Mouse (Mus musculus) bone marrow macrophage, adult 2 months (primary cell): ENCODE measurements around the gene Tecpr2. TPM values are rescaled to one million over a fixed set of nuclear protein-coding genes. Genes with fewer than 3 reads are reported as not detected.
"Not testable (repeated sequence)": the region's sequence is repeated elsewhere in the genome, so short reads cannot be mapped to it uniquely, and the experiment has no call there.

Experiments
- H3K27ac ChIP-seq: 2 replicates; pipeline ENCODE4 v1.5.1; 2012; ENCODE audit warnings: low read depth, low read length; ENCODE audit not compliant: insufficient read depth
- H3K4me1 ChIP-seq: 2 replicates; pipeline ENCODE4 v1.6.1; 2012; ENCODE audit warnings: low read length; ENCODE audit not compliant: control insufficient read depth, insufficient read depth
- H3K4me3 ChIP-seq: 2 replicates; pipeline ENCODE4 v1.5.1; 2012; ENCODE audit warnings: mild to moderate bottlenecking, low read length, moderate library complexity; ENCODE audit not compliant: insufficient read depth
- CTCF ChIP-seq: IDR thresholded peaks from 2 replicates; pipeline ENCODE4 v1.5.1; 2012; ENCODE audit warnings: low read depth, mild to moderate bottlenecking, low read length, moderate library complexity
- POLR2A ChIP-seq: IDR thresholded peaks from 2 replicates; pipeline ENCODE4 v1.6.1; 2012; ENCODE audit warnings: mild to moderate bottlenecking, low read depth, low read length, borderline replicate concordance
- polyA plus RNA-seq: library from polyadenylated mRNA; stranded (reverse); fragments of >200 nt; gene quantifications from 2 replicates; pipeline ENCODE4 v1.2.4, GENCODE M21; 2012; ENCODE audit not compliant: missing spikeins, insufficient read depth, insufficient read length

The Tecpr2 gene
- polyA plus RNA-seq, 1 experiment = 6.8 TPM

DNA sequence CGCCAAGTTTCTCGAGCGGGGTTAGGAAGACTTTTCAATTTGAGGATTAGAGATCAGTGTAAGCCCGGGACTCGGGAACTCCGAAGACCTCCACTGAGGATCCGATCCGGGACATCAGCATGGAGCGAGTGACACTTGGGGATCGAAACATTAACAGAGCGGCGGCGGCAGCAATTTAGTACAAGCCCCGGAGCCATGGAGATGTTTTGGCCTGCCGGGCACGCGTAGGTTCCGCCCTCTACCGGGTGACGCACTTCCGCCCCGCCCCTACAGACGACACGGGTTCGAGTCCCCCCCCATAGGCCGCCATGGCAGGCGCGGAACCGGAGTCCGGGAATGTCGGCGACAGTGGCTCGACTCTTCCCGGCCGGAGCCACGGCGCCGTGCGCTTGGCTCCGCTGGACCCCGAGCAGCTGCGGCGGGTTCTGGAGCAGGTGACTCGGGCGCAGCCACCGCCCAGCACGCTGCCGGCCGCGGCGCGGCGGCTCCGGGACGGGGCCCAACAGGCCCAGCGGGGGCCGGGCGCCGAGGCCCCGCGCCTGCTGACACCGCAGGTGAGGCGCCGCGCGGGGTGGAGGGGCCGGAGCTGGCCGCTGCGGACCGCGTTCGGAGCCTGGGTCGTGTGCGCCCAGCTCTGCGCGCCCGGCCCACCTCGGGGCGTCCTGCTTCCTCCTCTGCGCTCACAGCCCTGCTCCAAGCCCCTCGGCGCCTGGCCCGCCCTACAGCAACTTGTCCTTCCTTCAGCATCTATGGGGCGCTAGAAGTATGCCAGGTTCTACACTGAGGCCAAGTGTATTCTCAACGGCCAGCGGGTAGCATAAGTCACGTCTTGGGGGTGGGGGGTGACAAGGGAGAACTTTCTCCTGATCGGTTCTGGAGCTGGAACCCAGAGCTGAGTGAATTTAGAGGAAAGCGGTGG is 38.8 kb upstream of the Tecpr2 start, which contains the start of gene Zfp839:
Zfp839 (plus strand) TSS at position 244 of the 919 bp plus-strand sequence.
- TF ChIP-seq CTCF (no peak), POLR2A (no peak)
- H3K4me1 ChIP-seq = peaks cover 31% of the 10 kb centered on the region
- peak within 1 kb of the TSS; percentile 68 for H3K4me3 ChIP-seq
- H3K27ac ChIP-seq = peak within 1 kb of the TSS; percentile 55

DNA sequence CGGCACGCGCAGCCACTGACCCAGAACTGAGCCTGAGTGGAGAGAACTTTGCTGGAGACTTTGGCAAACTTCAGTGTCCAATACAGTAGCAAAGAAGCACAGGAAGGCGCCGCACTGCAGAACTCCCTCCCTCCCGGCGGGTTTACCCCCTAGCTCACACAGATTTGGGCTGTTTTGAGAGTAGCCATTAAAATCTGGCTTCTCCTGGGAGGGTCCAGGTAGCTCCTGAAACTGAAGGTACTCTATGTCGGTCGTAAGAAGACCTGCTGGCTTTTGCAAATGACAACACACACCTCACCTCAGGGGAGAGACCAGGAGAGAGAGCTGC is 38.2 kb upstream of the Tecpr2 start:
- H3K4me3 ChIP-seq = peak overlapping the region; percentile 68
- no peak for TF ChIP-seq CTCF
- TF ChIP-seq POLR2A = no peak
- peak overlapping the region; percentile 55 for H3K27ac ChIP-seq
- H3K4me1 ChIP-seq = peaks cover 33% of the 10 kb centered on the region

GRCm38 (mm10) chr12:110851414-110851813 is 37.6 kb upstream of the Tecpr2 start:
- no peak for TF ChIP-seq CTCF
- TF ChIP-seq POLR2A = no peak
- H3K4me1 ChIP-seq = peaks cover 29% of the 10 kb centered on the region
- H3K4me3 ChIP-seq = peak overlapping the region; percentile 68
- no peak overlapping the region for H3K27ac ChIP-seq

GRCm38 (mm10) chr12:110851923-110852322 is 37.1 kb upstream of the Tecpr2 start:
- peak overlapping the region; percentile 68; the same call in 1 of the 2 replicates for H3K4me3 ChIP-seq
- H3K4me1 ChIP-seq = peaks cover 29% of the 10 kb centered on the region
- TF ChIP-seq POLR2A = no peak
- no peak for TF ChIP-seq CTCF
- H3K27ac ChIP-seq = 0 out of 2 replicates have a peak overlapping the region, but pooled peaks have one; percentile 7

GRCm38 (mm10) chr12:110854786-110855737 is 34.0 kb upstream of the Tecpr2 start:
- Histone ChIP-seq H3K4me1 (peaks cover 32% of the 10 kb centered on the region), H3K4me3 (no peak overlapping the region), H3K27ac (peak overlapping the region; percentile 22; the same call in 1 of the 2 replicates)
- TF ChIP-seq POLR2A = no peak
- no peak; the same call in 1 of the 2 replicates for TF ChIP-seq CTCF

DNA sequence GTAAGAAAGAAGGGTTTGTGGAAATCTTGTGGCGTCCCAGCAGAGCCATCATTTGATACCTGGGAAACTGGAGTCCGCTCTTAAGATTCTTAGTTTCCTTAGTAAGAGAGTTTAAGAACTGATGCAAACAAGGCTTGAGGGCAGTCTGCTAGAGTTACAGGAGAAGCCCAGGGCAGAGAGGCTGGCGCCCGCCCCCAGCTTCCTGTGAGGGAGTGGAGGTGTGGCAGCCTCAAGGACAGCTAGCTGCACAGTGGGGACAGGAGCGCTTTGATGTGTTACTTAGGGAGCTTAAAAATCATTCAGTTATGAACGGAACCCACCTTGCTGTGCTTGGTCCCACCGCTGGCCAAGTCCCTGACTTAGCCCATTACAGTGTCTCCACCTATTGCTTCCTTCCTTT is 31.9 kb upstream of the Tecpr2 start:
- Histone ChIP-seq H3K27ac (no peak overlapping the region), H3K4me1 (peaks cover 21% of the 10 kb centered on the region), H3K4me3 (no peak overlapping the region)
- no peak for TF ChIP-seq CTCF
- TF ChIP-seq POLR2A = no peak

GRCm38 (mm10) chr12:110858681-110859080 is 30.4 kb upstream of the Tecpr2 start:
- H3K4me3 ChIP-seq, H3K27ac ChIP-seq: not testable (repeated sequence)
- H3K4me1 ChIP-seq = peaks cover 14% of the 10 kb centered on the region

DNA sequence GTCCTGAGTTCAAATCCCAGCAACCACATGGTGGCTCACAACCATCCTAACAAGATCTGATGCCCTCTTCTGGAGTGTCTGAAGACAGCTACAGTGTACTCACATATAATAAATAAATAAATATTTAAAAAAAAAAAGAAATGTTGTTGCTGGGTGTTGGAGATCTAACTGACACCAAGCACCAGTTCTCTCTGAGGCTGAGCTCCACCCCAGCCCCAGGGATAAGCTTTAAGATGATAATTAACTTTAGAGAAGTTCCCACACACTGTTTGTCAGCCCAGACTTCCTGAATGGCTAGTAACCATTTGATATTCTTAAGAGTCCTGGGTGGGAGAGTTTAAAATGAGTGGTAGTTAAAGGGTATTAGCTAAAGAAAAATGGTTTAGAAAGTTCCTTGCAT is 28.8 kb upstream of the Tecpr2 start:
- no peak overlapping the region for H3K27ac ChIP-seq
- TF ChIP-seq CTCF = no peak
- TF ChIP-seq POLR2A = no peak
- peaks cover 5% of the 10 kb centered on the region for H3K4me1 ChIP-seq
- H3K4me3 ChIP-seq = no peak overlapping the region

DNA sequence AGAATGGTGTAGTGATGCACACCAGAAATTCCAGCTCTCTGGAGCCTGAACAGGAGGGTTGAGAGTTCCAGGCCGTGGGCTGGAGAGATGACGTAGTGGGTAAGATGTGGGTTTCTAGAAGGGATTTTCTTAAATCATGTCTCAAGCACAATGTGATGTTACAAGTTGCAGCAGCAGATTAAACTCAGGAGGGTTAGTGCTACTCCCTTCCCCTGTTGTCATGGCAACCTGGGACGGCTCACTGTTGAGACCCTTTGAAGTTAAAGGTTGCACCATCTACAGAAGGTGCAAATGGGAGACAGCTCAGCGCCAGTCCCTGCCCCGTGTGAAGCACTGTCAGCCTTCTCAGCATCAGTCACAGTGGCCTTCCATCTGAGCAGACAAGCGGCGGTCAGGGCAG is 27.8 kb upstream of the Tecpr2 start:
- no peak overlapping the region for H3K4me3 ChIP-seq
- H3K4me1 ChIP-seq = peaks cover 3% of the 10 kb centered on the region; the same call in 1 of the 2 replicates
- no peak overlapping the region for H3K27ac ChIP-seq
- TF ChIP-seq POLR2A (no peak), CTCF (no peak)

GRCm38 (mm10) chr12:110864008-110864407 is 25.1 kb upstream of the Tecpr2 start:
- H3K27ac ChIP-seq = no peak overlapping the region
- no peak overlapping the region for H3K4me3 ChIP-seq
- no peaks in the 10 kb centered on the region for H3K4me1 ChIP-seq
- TF ChIP-seq POLR2A (no peak), CTCF (no peak)
